Mouse (Mus musculus): Measurements from ENCODE around the gene Bzw2.
A peak's percentile ranks its signal among the peaks of the same experiment; 100 is the strongest.
"Not testable (repeated sequence)": the region's sequence is repeated elsewhere in the genome, so short reads cannot be mapped to it uniquely, and the experiment has no call there.

The Bzw2 gene

DNA sequence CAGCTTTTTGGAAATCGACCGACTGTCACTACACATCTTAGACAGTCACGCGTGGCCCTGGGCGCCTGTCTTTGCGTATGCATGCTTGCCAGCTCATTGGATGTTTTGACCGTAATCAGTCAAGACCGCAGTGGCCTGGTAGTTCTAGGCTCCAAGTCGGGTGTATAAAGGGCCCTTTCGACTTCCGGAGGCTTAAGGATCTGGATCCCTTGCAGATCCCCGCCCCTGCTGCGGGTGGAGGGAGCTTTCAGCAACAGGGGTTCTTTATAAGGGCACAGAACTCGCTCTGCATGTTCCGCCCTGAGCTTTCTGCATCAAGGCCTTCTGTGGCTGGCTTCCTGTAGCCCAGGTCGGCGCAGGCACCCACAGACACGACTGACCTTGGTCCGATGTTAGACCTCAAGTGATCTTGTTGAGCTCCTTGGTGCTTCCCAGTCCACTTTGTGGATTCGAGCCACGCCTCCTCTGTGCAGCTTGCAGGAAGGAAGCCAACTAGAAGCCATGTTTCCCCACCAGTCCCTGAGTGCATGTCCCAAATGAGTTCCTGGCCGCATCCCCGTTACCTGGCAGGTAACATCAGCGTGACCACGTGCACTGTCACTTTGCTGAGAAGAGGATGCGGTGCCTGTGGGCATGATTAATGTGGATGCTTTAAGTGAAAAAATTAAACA lies at the start of gene Bzw2:
Bzw2 (minus strand) TSS at position 443 of the 671 bp plus-strand sequence.
- DNase-seq (ENCODE audit: extremely low spot score, low spot score), result peak; percentile 70

DNA sequence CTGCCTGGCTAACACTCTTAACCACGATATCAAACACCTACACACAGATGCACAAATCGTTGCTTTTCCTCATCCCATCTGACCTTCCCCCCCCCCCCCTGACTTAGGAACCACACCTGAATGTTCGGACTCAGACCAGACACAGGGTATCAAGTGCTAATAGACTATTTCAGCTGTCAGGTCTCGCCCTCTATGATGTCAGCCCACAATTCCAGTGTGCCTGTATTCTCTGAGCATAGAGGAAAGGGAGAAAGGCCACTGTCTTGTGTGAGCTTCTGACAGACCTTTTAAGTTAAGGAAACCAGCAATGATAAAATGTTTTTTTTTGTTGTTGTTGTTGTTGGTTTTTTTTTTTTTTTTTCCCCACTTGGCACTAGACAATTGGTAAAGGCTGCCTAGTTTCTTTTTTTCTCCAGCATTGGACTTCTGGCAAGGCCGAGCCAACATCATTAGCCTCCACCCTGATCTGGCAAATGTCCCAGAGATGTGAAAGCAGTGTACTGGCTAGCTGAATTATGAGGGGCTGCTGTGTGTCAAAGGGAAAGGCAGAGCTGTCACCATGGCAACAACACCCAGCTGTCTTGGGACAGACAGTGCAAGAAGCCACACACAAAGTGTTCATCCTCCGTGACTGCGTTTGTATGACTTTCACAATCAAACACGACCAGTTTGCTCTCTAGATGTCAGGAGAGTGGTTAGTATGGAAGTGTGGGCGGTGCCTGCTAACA lies 49.4 kb upstream of the Bzw2 start:
- peak; percentile 54 for DNase-seq (ENCODE audit: extremely low spot score, low spot score)

DNA sequence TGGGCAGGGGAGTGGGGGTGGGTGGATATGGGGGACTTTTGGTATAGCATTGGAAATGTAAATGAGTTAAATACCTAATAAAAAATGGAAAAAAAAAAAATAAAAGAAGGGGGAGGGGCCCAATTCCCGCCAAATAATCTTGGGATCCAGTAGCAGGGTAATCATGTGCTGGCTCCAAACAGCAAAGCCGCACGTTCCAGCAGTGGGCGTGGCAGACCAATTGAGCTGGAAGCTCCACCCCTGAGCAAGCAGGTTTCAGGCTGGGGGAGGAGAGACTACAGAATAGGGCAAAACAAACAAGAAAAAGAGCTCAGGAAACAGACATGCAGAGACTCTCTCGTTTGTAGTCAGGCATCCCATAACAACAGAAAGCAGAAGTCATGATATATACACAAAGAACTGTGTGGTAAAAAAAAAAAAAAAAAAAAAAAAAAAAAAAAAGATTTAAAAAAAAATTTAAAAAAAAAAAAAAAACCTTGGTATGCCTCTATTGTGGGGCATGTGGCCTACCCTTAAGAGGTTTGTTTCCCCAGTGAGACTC lies 47.8 kb upstream of the Bzw2 start:
- DNase-seq (ENCODE audit: extremely low spot score, low spot score), result not testable (repeated sequence)

DNA sequence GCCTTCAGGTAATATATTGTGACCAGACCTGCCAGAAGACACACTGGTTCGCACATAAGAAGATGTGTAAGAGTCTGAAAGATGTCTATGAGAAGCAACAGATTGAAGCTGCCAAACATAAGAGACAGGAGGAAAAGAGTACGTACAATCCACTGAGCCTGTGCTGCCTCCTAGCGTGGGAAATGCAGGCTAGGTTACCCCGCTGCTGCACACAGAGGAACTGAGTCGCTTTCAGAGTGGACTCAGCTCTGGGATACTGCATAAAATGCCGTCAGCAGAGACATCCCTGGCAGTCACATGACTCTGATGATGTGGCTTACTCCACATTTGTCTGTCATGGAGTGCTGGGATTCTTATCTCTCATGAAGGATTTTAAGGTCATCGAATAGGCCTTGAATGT lies 37.1 kb upstream of the Bzw2 start:
- DNase-seq (ENCODE audit: extremely low spot score, low spot score), result no peak

DNA sequence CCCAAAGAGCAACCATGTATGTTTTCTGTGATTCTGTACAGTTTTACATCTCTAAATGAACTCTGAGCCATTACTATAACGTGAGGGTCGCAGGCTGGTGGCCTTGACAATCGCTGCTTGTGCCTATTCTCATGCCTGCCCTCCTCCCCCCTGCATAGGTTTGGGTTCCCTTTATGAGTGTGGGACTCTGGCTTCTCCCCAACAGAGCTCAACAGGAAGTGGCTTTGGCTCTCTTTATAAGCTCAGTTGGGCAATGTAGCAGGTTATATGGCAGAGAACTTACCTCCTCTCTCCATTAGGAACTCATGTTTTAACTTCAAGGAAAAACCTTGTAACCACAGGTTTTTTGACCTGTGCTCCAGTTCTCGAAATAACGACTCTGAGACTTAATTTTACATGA lies 32.5 kb upstream of the Bzw2 start:
- no peak for DNase-seq (ENCODE audit: extremely low spot score, low spot score)

DNA sequence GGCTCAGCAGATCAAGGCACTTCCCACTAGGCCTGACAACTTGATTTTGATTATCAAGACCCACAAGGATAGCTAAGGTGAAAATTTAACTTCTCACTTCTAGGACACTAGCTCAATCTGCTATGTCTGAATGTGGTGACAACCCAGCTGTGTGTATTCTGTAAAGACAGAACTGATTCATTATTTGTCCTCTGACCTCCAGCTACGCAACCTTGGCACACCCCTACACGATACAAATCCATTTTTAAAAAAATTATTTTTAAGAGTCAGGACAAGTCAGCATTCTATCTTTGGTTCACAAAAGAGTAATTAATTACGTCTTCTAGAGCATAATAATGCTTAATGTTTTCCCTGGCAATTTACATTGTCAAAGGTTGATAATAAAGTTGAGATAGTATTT lies 31.7 kb upstream of the Bzw2 start:
- DNase-seq (ENCODE audit: extremely low spot score, low spot score), result no peak

DNA sequence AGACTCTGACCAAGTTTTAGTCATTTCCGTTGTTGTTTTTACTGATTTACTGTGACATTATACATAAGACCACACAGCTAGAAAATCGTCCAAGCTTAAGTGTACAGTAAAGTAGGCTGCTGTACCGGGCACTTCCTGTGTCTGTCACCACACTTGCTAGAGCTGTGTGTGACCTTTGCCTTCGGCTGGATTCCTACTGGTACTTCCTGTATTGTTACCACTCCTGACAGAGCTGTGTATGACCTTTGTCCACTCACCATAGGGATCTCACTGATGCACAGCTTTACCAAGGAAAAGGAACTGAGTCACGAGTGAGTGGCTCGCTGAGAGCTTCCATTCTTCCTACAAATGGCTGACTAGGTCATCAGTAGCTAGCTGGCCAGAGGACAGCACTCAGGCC lies 29.2 kb upstream of the Bzw2 start:
- no peak for DNase-seq (ENCODE audit: extremely low spot score, low spot score)

DNA sequence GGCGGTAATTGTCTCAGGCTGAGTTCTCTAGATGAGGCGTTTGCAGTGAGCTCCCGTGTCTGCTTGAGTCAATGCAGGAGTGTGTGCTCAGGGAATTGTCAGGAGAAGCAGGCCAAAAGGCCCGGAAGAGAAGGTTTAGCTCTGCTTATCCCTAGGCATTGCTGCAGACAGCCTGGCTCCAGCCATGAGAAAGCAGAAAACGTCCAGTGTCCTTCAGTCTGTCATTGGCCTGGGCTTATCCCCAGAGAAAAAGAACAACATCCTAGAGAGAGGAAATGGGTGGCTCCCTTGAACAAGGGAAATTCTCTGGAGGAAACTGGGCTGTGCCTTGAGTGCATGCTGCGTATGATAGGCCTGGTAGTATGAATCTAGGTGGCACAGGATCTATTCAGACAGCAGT lies 24.7 kb upstream of the Bzw2 start:
- DNase-seq (ENCODE audit: extremely low spot score, low spot score), result no peak

DNA sequence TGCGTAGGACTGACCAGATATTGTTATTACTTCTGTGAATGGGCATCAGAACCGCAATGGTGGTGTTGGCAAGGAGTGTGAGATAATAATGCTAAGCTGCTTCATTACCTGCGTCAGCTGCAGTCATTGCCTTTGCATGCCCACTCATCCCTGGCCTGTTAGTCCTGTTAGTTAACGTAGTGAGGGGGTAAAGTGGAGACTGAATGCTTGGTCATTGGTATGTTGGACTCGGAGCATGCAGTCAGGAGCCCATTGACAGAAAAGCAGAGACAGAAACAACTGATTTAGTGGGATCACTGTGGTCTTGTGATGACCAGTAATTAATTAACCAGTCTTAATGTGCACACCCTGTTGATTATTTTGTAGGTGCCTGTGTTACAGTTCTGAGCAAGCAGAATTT lies 19.3 kb upstream of the Bzw2 start:
- no peak for DNase-seq (ENCODE audit: extremely low spot score, low spot score)

DNA sequence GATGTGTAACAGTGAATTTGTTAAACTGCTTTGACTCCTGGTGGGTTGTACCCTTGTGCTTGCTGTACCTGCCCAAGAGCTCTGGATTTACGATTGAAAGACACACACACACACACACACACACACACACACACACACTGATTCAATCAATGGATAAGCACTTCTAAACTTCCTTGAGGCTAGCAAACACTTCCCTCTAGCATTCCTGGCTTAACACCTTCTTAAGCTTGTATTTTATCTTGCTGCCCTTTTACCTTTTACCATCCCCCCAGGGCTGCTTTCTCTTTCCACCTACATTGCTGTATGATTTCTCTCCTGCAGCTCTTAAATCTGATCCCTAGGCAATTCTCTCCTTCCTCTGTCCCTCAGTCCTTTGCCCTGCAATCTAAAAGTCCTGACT lies 7.4 kb upstream of the Bzw2 start:
- DNase-seq (ENCODE audit: extremely low spot score, low spot score), result no peak

DNA sequence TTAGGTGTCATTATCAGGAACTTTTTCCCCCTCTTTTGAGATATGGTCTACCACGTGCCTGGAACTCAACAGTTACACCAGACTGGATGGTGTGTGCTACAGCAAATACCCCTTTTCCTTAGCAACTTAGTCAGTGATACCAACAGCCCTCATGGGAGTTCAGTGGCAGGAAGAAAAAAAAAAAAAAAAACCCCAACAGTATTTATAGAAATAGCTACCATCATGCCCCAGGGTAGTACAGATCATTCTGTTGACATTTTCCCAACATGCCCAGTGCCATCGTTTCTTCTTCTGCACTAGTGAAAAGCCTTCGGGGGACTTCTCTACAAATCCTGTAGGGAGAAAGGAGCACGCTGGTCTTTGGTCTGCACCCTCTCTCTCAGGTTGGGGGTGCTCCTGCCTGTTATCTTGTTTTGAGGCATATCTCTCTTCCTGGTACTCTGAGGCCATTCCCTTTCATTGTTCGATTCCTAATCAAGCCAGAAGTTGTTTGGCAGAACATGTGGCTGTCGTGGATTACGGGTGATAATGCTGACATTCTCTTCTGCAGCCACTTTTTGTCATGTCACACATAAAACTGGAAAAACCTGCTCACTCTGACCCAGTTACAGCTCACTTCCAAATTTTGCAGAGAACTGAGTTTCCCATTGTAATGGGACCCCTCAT lies 6.4 kb upstream of the Bzw2 start:
- DNase-seq (ENCODE audit: extremely low spot score, low spot score), result no peak

DNA sequence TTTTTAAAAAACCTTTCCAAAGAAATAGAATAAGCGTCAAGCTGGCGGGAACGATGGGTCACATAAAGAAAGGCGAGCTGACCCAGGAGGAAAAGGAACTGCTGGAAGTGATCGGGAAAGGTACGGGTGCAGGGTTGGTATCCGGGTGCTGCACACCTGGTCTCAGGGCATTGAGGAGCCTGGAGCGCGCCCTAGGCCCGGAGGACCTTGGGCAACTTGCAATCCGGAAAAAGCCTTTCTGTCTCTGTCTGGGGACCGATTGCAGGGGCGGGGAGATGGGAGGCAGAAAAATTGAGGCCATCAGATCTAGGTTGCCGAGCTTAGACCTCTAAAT lies 609 bp downstream of the Bzw2 start:
- DNase-seq (ENCODE audit: extremely low spot score, low spot score), result no peak

DNA sequence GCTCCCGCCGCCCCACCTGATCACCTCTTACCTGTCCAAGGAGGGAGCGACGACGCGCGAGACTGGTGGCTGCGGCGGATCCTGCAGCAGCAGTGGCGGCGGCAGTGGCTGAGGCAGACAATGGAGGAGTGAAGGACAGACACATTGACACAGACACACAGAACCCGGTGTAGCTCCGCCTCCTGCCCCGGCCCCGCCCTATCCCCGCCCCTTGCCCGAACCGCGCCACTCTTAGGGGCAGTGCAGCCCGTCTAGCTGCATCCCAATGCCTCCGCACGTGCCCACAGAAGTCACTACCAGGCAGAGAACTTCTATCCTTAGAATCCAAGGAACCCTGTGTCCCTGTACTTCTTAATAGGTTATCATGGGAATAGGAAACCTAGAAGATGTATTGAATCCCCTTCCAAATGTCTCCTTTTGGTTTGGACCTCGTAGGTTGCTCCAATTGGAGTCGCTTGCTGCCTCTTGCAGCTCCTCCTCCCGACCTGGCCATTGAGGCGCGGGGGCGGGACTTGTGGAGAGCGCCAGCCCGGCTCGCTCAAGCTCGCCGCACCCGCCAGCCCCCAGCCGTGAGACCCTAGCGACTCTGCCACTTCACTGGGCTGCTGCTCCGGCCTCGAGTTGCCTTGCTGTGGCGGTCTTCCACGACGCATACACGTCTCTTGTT lies 1.1 kb downstream of the Bzw2 start, which contains the start of gene Ankmy2:
Ankmy2 (plus strand) TSS at position 478 of the 667 bp plus-strand sequence.
- DNase-seq (ENCODE audit: extremely low spot score, low spot score), result peak; percentile 97

DNA sequence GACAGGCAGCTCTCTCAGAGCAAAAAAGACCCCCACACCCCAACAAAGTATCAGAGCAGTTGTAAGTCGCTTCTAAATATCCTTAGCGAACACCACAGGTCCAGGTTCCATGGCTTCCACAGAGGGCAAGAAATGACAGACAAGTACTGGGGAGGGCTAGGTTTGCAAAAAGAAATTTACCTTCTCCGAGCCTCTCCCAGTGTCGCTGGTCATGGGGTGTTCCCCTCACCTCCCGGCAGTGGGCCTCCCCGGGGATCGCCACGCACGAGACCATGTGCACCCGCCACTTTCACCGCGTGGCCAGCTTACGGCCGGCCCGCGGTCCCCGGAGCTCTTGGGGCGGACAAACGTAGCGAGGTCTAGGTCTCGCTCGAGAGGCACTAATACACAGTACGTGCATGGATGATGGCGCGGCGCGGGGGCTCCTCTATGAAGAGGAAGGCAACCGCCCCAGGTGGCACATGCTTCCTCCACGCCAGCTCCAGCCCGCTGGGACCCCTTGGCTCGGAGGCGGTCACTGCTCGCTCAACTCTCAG lies 1.7 kb downstream of the Bzw2 start:
- DNase-seq (ENCODE audit: extremely low spot score, low spot score), result no peak

DNA sequence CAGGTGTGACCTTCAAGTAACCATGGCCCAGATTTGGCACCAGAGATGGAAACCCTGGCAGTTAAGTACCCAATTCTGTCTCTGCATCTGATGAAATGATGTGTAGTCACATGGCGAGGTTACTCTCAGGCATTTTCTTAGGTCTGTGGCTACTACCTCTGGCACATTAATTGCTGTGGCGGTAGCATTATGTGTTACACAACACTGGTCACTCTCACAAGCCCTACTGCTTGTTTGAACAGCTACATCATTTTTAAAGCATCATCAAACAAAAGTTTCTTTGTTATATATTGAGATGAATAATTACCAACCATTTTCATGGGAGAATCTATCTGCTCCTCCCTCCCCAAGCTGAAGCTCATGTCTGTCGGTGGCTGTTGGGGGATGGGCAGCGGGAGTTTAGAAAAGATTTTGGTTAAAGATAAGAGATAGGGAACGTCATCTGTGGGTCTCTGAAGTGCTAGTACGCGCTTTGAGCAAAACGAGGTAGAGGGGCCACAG lies 2.7 kb downstream of the Bzw2 start:
- peak; percentile 26 for DNase-seq (ENCODE audit: extremely low spot score, low spot score)

DNA sequence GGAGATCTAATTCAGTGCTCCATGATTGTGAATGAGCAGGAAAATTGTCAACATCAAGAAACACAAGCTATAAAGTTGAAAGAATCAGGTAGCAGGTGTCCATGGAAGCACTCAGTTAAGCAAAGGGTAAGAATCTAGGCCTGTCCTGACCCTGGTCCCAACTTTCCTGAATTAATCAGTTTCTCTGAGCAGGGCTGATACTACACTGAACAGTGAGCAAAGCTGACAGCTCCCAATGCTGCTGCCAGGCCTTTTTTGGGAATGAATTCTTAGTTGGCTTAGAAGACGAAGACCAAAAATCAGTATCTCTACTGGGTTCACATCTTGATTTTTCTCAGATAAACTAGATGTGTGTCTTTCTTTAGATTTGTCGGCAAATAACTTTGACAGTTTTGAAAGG lies 7.1 kb downstream of the Bzw2 start:
- DNase-seq (ENCODE audit: extremely low spot score, low spot score), result no peak

DNA sequence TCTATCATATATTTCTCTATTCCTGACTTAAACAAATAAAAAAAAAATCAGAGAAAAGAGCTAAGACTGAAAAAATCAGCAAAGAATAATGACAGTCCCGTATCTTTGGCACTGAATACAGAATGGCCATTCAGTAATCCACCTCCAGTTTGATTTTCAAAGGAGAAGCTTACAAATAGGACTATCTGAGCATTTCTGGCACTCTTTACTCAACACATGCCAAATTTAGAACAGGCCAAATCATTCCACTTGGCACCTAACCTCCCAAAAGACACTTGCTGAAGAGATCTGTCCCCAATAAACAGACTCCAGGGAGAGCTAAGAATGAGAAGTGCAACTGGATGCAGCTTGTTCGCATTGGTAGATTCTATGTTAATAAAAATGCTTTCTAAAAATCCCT lies 7.6 kb downstream of the Bzw2 start:
- DNase-seq (ENCODE audit: extremely low spot score, low spot score), result no peak

DNA sequence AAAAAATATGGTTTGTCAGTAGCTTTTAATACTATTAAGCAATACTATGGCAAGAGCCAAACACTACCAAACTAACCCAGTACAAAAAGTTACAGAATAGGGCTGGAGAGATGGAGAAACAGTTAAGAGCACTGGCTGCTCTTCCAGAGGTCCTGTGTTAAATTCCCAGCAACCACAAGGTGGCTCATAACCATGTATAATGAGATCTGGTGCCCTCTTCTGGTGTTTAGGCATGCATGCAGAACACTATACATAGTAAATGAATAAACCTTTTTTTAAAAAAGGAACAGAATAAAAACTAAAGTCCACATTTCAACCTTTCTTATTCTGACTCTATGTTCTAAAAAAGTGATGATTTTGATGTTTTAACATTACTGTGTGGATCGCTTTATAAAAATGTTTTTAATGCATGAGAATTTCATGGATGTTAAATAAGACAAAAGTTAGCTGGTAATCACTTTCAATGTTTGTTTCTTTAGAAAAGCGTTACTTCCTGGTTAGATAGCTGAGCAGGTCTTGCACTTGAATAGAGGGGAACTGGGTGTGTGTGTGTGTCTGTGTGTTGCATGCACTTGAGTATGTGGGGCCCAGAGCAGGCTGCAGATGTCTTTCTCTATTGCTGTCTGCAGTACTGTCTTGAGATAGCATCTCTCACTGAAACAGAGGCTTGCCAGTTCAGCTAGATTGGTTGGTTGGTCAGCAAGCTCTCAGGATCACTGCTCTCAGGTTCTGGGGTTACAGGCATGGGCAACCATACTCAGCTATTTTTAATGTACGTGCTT lies 11.5 kb downstream of the Bzw2 start:
- DNase-seq (ENCODE audit: extremely low spot score, low spot score), result no peak

DNA sequence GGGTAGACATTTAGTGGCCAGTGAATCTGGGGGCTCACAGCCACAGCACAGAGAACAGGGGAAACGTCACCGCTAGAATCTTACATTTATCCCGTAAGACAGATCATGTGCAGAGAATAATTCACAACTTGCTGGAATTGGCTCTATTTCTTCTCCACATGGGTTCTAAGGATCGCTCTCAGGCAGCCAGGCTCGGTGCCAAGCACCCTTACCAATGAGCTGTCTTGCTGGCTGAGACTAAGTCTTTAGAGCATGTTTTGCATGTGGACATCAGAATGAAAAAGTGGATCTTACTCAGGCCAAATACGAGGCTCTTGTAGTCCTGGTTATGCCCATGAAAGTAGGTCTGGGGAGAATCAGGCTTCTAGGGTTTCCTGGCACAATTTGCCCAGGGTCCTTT lies 17.5 kb downstream of the Bzw2 start:
- no peak for DNase-seq (ENCODE audit: extremely low spot score, low spot score)

DNA sequence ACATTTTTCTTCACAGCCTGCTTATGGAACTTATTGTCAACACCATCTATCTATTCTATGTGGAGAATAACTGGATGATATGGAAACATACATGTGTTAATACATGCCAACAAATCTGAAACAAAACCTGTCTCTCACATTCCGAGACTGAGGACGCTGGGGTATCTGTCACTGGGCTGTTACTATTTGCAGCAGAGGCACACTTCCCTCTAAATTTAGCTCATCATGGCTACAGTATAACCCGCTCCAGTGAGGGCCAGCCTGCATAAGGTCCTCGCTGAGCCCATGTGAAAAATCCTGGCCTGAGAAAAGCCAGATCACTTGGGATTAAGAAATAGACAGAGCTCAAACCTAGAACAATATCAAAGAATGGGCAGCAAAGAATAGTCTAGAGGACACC lies 20.7 kb downstream of the Bzw2 start:
- no peak for DNase-seq (ENCODE audit: extremely low spot score, low spot score)

DNA sequence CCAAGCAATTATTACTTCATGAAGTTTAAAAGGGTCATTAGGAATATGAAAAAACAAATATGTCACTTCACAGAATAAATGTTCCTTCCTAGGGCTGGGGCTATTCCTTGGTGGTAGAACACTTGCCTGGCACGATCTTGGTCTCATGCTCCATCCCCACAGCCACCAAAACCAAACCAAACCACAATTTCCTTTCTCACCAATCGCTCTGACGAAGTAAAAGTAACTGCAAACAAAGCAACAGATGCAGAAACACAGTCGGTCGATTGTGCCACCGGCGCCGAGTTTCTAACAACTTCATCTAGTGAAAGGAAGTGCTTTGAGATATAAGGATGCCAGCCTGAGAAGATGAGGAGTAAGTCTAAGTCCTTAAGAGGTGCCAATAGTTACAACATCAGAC lies 21.6 kb downstream of the Bzw2 start:
- DNase-seq (ENCODE audit: extremely low spot score, low spot score), result no peak

Measured in neural tube, embryonic 10.5 days (tissue).